Mouse (Mus musculus): Measurements from ENCODE around the gene Lhpp.

- TF ChIP-seq CTCF (IDR thresholded peaks at IDR 0.05; ENCODE audit: low read depth, low read length) = no peak
- TF ChIP-seq POLR2AphosphoS5 (IDR thresholded peaks at IDR 0.05; ENCODE audit: insufficient replicate concordance, low read depth, low read length) = no peak
- no peak for TF ChIP-seq GATA2 (IDR thresholded peaks at IDR 0.05; ENCODE audit: borderline replicate concordance, low read depth, low read length)
- no peak for TF ChIP-seq GATA1 (IDR thresholded peaks at IDR 0.05; ENCODE audit: borderline replicate concordance, low read length)
- TF ChIP-seq TAL1 (conservative IDR thresholded peaks at IDR 0.05; ENCODE audit: low read depth, low read length) = no peak
Measured at GRCm38 (mm10) chr7:132687897-132688296, 77.5 kb downstream of the Lhpp start.

Data from G1E (cell line).